Mouse (Mus musculus) myocyte (in vitro differentiated cells): Measurements from ENCODE around the gene Ctu1.
"Not testable (repeated sequence)": the region's sequence is repeated elsewhere in the genome, so short reads cannot be mapped to it uniquely, and the experiment has no call there.

Source experiments
- E2F4 ChIP-seq: IDR thresholded peaks from one replicate; pipeline ENCODE4 v1.6.1; 2011; ENCODE audit warnings: mild to moderate bottlenecking, control low read depth, moderate library complexity; ENCODE audit not compliant: insufficient read depth
- MAX ChIP-seq: IDR thresholded peaks from one replicate; pipeline ENCODE4 v1.6.1; 2011; ENCODE audit warnings: low read depth, mild to moderate bottlenecking, control low read depth
- MYOD1 ChIP-seq, 3 experiments: IDR thresholded peaks; one replicate each; pipeline ENCODE4 v1.6.1; 2011; ENCODE audit warnings: control low read depth in 2 of 3, low read depth in 2 of 3, mild to moderate bottlenecking in 2 of 3, moderate library complexity in 1 of 3; ENCODE audit not compliant: insufficient read length in 2 of 3, control insufficient read depth in 1 of 3
- MYOG ChIP-seq, 3 experiments: IDR thresholded peaks; one replicate each; pipeline ENCODE4 v1.6.1; 2011; ENCODE audit warnings: control low read depth in 2 of 3, low read depth in 2 of 3, mild to moderate bottlenecking in 2 of 3; ENCODE audit not compliant: insufficient read length in 2 of 3, control insufficient read depth in 1 of 3, insufficient read depth in 1 of 3
- POLR2A ChIP-seq: IDR thresholded peaks from one replicate; pipeline ENCODE4 v1.6.1; 2011; ENCODE audit warnings: low read depth, mild to moderate bottlenecking, control low read depth, moderate library complexity; ENCODE audit not compliant: insufficient read length
- POLR2AphosphoS2 ChIP-seq: IDR thresholded peaks from one replicate; pipeline ENCODE4 v1.6.1; 2011; ENCODE audit warnings: low read depth, control low read depth; ENCODE audit not compliant: insufficient read length
- REST ChIP-seq: IDR thresholded peaks from one replicate; pipeline ENCODE4 v1.6.1; 2011; ENCODE audit warnings: mild to moderate bottlenecking, control low read depth, moderate library complexity; ENCODE audit not compliant: insufficient read depth, insufficient read length
- SRF ChIP-seq: IDR thresholded peaks from one replicate; pipeline ENCODE4 v1.6.1; 2011; ENCODE audit warnings: low read depth; ENCODE audit not compliant: control insufficient read depth, insufficient read length
- TCF12 ChIP-seq: IDR thresholded peaks from one replicate; pipeline ENCODE4 v1.6.1; 2011; ENCODE audit warnings: mild to moderate bottlenecking, control low read depth; ENCODE audit not compliant: poor library complexity, insufficient read depth, severe bottlenecking
- TCF3 ChIP-seq: IDR thresholded peaks from one replicate; pipeline ENCODE4 v1.6.1; 2011; ENCODE audit warnings: low read depth, control low read depth; ENCODE audit not compliant: insufficient read length
- USF1 ChIP-seq: IDR thresholded peaks from one replicate; pipeline ENCODE4 v1.6.1; 2011; ENCODE audit warnings: low read depth, mild to moderate bottlenecking, control low read depth, moderate library complexity

GRCm38 (mm10) chr7:43682511-43682910 lies 10.7 kb downstream of the Ctu1 start:
- TF ChIP-seq POLR2AphosphoS2; POLR2A; TCF3; MYOD1 (IDR thresholded peaks at IDR 0.05; ENCODE audit: control insufficient read depth in 1 of 3, insufficient read length in 2 of 3, low read depth in 2 of 3); MAX; SRF; USF1; E2F4; TCF12; REST; MYOG (IDR thresholded peaks at IDR 0.05; ENCODE audit: control insufficient read depth in 1 of 3, insufficient read depth in 1 of 3, insufficient read length in 2 of 3, low read depth in 2 of 3): not testable (repeated sequence)
